Mouse (Mus musculus): ENCODE measurements at regions not wholly inside any gene's neighbourhood (a gene's known extent, or its start where the extent isn't known, plus 50 kb on each side); places are given as distances from the start of the nearest gene placed in this dataset.
"Not testable (repeated sequence)": the region's sequence is repeated elsewhere in the genome, so short reads cannot be mapped to it uniquely, and the experiment has no call there.

GRCm38 (mm10) chr8:103763821-103764220 lies 337.6 kb upstream of the Cdh5 start:
- DNase-seq (ENCODE audit: low spot score in 2 of 2) = no peak

- no peak for DNase-seq (ENCODE audit: low spot score in 2 of 2)
Observed at GRCm38 (mm10) chr8:103779658-103780057, 321.8 kb upstream of the Cdh5 start.

DNA sequence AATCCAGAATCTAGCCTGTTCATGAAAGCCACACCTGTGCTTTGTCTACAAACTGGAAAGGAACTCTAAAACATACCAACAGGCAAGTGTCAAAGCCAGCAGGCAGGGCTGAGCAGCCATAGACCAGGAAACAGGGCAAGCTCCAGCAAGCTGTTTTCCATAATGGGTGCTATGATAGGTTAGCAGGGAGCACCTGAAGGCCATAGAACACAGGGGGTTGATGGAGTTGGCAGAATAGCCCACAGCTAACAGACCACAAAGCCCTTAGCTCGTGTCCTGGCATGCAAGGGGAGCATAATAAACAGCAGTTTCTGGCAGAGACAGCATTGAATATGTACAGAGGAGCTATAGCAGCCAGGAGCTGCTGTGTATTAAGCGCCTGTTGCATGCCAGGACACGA lies 313.1 kb upstream of the Cdh5 start:
- DNase-seq (ENCODE audit: low spot score in 2 of 2) = no peak

DNA sequence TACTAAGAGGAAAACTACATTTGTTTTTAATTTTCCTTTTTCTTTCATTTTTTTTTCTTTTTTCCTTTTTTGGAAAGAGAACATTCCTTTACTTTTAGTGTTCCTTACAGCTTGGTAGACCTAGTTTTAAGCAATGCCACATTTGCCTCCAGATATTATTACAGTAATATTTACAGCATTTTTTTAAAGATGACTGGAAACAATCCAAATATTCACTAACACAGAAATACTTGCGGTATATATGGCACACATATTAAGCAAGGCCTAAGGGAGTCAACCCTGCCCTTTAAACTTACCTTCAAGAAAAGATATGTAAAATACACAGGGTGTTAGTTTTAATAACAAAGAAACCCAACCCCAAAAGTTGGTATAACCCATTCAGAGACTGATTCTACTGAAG lies 308.1 kb upstream of the Cdh5 start:
- no peak for DNase-seq (ENCODE audit: low spot score in 2 of 2)

- not testable (repeated sequence) for DNase-seq (ENCODE audit: low spot score in 2 of 2)
Observed at GRCm38 (mm10) chr8:103798630-103799029, 302.8 kb upstream of the Cdh5 start.

DNA sequence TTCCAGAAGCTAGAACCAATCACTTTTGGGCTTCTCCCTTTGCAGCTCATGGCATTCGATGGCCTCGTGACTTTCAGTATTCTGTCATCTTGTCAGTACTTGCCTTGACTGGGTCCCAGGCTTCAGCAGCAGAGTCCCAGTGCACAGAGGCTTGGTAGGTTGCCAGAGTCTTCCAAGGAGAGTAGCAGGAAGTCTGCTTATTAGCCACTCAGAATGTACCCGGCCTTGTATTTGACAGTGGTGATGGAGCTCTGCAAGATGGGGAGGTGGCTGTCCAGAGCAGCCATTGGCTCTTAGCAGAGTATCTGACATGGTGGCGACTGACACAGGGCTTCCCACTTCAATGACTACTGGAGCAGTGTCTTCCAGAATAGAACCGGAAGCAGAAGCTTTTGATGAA lies 293.3 kb upstream of the Cdh5 start:
- DNase-seq (ENCODE audit: low spot score in 2 of 2) = no peak

DNA sequence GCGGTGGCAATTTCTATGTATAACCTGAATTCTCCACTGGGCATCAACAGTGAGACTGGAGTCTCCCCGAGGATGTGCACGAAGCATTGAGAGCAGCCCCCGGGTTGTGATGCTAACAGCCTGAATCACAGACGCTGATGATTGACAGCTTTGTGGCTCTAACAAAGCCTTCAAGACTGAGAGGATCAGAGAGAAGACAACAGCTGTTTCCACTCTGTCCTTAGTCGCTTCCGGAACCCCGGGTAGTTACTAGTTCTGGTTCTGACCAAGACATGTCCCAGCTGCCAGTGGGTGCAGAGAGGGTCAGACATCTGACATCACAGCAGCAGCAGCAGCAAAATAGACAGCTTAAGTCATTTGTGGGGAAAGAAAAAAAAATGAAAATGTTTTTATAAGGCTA lies 292.8 kb upstream of the Cdh5 start:
- no peak for DNase-seq (ENCODE audit: low spot score in 2 of 2)

- DNase-seq (ENCODE audit: low spot score in 2 of 2) = no peak
Observed at GRCm38 (mm10) chr8:103809140-103809539, 292.3 kb upstream of the Cdh5 start.

DNA sequence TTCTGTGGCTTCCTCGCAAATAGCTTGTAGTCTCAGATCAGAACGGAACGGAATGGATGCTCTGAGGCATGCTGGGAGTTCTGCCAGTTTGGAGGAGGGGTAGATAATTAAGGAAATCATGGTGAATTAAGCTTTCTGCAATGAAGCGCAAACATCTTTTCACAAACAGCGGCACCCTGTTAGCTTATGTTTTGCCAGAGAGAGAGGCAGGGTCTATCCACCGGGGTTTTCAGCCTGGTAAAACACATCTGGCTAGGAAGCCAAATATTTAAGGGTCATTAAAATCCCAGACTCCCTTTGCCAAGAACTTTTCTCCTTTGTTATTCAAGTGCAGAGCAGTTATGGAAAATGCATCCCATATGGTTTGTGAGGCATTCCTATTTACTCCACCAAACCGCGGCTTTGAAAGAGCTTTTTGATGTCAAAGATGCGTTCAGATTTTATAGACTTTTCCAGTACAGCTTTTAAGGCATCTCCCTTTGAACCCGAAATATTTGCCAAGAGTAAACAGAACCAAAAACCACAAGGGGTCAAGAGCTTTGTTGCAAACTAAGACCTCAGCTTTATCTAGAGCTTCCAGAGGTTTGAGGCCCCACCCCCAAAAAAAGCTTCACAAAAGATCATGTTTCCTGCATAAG lies 287.4 kb upstream of the Cdh5 start:
- DNase-seq (ENCODE audit: low spot score in 2 of 2) = no peak

- no peak for DNase-seq (ENCODE audit: low spot score in 2 of 2)
Observed at GRCm38 (mm10) chr8:103816101-103816894, 285.1 kb upstream of the Cdh5 start.

DNA sequence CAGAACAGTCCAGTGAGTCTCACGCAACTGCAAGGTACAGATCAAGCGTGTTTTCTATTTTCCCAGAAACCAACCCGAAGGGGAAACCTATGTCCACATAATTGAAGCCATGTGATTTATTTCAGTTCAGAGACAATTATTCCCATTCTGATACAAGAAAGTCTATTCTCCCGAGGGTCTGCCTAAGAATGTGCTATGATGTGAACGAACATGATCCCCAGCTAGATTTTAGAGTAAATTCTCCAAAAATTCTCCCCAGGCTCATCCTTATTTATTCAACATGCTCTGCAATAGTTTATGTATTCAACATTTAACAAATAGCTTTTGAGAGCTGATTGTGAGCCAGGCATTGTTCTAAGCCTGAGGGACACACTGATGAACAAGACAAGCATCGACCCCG lies 277.9 kb upstream of the Cdh5 start:
- no peak for DNase-seq (ENCODE audit: low spot score in 2 of 2)

GRCm38 (mm10) chr8:103824747-103825146 lies 276.7 kb upstream of the Cdh5 start:
- DNase-seq (ENCODE audit: low spot score in 2 of 2) = no peak

DNA sequence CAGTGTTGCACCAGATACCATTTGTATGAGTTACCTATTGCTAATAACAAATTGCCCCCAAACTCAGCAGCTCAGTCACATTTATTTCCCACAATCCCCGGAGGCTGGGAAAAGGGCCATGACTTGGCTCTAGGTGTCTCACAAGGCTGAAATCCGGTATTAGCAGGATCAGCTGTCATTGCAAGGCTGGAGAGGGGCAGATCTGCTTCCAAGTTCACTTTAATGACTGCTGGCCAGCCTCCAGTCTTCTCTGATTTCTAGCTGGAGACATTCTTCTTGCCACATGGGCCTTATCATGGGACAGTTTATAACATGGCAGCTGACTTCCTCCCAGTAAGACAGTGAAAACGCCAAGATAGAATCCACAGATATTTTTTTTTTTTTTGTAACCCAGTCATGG lies 276.1 kb upstream of the Cdh5 start:
- DNase-seq (ENCODE audit: low spot score in 2 of 2) = no peak

GRCm38 (mm10) chr8:103830416-103830815 lies 271.0 kb upstream of the Cdh5 start:
- DNase-seq (ENCODE audit: low spot score in 2 of 2) = no peak

DNA sequence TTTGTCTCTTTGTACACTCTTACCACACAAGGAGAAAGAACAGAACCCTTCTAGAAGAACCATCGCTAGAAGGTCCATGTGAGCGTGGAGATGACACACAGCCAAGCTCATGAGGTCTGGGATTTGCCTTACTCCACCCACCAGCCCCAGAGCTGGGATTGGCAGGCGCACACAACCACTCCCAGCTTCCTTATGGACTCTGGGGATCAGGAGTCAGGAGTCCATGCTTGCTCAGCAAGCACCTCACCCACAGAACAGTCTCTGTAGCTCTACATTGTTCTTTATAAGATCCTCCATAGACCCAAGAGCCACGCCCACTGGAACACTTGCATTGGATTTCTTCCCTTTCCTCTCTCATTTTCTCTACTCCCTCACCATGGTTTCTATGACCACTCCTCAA lies 261.4 kb upstream of the Cdh5 start:
- DNase-seq (ENCODE audit: low spot score in 2 of 2) = no peak

DNA sequence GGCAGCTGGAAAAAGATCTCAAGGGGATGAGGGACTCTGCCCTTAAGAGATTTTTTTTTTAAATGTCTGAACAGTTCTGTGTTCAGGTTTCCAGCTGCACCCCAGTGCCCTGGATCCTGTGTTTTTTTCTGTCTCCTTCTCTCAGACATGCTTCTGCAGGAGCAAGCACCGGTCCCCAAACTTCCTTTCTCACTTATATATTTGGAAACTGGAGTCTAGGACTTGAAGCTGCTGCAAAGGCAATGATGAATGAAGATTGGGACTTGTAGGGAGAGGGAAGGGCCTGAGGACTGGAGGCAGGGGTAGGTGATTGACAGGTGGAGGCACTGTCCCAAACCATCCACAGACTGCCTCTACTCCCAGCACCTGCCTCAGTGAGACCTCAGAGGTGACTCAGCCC lies 255.5 kb upstream of the Cdh5 start:
- no peak for DNase-seq (ENCODE audit: low spot score in 2 of 2)

- no peak for DNase-seq (ENCODE audit: low spot score in 2 of 2)
Observed at GRCm38 (mm10) chr8:103846382-103846976, 254.9 kb upstream of the Cdh5 start.

DNA sequence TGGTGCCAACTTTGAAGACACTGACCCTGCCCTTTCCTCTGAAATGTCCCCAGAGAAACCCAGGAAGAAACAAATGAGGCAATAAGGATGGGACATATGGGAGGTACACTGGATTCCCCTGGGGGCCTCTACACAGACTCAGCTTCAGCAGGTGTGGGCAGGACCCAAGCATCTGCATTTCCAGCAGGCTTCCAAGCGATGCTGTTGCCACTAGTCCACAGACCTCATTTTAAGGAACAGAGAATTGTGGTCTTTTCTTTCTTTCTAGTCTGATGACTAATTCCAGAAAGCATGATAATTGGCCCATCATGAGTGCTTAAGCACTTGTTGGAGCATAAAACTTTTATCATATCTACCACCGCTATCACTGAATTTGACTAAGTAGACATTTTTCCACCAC lies 251.6 kb upstream of the Cdh5 start:
- no peak for DNase-seq (ENCODE audit: low spot score in 2 of 2)

GRCm38 (mm10) chr8:103851286-103851685 lies 250.1 kb upstream of the Cdh5 start:
- no peak for DNase-seq (ENCODE audit: low spot score in 2 of 2)

DNA sequence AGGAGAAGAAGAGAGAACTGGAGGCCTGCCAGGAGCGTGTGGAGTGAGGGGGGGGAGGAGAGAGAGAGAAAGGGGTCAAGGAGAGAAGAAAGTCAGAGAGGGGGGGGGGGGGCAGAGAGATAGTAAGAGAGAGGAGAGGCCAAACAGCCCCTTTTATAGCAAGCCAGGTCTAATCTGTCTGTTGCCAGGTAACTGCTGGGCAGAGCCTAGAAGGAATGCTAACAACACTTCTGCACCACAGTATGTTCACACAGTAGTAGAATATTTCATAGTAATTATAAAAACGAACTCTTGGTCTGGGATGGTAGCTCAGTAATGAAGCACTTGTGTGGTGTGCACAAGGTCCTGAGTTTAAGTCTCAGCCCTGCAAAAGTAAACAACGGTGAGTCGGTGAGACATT lies 248.4 kb upstream of the Cdh5 start:
- DNase-seq (ENCODE audit: low spot score in 2 of 2) = no peak

DNA sequence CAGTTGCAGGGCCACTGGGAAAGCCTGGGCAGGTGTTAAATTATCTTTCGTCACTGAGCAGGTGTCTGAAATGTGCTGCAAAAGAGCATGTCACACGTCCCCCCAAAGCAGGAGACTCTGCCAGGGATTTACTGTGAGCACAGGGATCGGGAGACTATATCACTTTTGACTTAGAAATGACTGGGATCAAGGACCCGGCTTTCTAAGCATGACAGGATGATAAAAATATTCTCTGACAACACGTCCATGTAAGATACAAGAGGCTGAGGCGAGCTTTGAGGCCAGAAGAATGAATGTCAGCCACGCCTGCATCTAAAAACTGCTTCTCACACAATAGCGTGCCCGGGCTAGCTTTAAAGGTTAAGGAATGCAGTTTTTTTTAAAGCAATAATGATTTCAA lies 246.1 kb upstream of the Cdh5 start:
- DNase-seq (ENCODE audit: low spot score in 2 of 2) = no peak

DNA sequence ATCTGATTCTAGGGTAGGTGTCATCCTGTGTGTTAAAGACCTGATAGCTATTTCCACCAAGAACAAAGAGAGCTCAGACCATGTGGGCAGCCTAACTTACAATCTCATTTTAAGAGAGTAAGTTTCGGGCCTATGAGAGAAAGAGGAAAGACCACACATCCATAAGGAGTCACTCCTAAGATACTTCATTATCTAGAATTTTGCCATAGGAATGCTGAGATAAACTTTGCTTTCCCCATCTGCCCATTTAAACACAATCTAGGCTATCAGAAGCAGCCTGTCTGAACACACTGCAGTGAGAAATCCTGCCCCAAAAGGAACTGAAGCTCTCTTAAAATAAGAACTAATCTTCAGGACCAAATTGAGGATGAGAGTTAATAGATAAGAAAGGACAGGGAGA lies 242.3 kb upstream of the Cdh5 start:
- DNase-seq (ENCODE audit: low spot score in 2 of 2) = no peak
